Mouse (Mus musculus): ENCODE results near the gene Col4a2.
"Not testable (repeated sequence)": the region's sequence is repeated elsewhere in the genome, so short reads cannot be mapped to it uniquely, and the experiment has no call there.

The Col4a2 gene

DNA sequence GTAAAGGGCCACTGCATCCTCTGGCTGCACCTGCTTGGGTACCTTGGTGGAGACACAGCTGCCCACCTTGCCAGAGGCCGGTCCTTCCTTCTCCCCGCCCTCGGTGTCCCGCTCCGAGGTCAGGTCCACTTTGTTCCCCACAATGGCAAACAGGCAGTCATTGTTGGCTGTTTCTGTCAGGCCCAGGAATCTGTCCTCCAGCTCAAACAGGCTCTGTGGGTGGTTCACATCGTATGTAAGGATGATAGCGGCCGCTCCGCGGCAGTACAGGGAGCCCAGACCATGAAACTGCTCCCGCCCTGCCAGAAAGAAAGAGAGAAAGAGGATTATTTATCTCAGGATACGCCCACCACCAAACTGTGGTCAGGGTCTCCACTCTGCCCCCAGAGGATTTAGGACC lies 141.6 kb downstream of the Col4a2 start:
- intact Hi-C loops (cut with DNase I), result no loop called here

DNA sequence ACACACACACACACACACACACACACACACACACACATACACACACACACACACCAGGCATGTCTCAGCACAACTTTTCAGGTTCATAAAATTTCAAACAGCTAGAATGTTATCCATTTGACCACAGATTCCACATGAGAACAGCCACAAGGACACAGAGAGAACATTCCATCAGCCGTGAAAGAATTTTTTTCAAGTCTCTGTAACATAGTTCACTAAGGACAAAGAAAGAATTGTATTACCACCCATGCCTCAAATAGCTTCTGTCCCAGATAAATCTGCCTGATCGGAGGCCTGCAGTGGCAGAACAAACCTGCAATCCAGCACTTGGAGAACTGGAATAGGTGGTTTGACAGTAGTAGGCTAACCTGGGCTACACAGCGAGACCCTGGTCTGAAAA lies 144.7 kb downstream of the Col4a2 start:
- intact Hi-C loops (cut with DNase I), result no loop called here

DNA sequence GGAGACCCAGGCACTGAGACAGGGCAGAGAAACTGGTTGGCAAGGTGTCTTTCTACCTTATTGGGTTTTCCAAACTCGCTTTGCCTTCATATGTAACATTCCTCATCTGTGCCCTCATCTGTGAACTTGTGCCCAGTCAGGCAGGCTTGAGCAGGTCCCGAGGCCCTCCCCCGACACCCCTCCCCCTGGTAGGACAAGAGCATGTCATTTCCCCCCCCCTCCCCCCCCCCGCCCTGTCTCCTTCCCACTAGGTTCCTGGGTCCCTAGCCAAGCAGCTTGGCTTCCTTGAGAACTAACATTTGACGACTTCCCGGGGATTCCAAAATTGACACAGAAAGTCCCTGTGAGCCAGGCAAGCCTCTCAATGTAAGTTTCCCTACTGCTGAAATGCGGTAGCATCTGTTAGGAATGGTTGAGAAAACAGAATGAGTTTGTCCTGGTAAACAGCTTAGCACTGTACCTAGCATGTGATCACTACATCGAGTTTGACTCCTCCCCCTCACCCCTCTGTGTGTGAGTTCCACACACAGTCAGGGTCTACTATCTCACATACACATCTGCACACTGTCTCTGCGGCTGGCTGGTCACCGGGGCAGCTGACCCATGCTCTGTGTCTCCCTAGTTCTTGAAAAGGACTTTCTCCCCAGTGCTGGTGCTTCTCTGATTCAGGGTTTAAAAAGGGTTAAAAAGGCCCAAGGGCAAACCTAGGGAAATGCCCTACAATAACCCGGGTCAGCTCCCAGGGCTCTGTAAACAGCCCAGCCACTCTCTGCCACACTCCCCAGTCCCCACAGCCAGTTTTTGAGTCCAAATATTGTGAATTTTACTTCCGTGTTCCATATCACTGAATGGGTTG lies 145.6 kb downstream of the Col4a2 start:
- intact Hi-C loops (cut with DNase I), result no loop called here

DNA sequence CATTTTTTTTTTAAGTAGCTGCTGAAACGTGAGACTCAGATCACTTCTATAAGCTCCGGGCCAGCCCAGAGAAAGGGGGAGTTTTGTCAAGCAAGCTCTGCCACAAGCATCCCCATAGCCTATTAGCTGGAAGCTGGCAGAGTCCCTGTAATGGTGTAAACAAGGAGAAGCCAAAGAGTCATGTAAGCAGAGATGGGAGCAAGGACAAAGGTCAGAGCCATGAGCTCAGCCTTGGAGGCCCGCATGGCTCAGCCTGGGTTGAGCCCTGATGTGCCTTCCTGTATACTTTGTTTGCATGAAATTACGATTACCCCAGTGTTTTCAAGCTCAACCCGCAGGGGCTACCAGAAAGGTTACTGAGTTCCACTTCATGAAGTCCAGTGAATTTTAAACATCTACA lies 146.4 kb downstream of the Col4a2 start:
- intact Hi-C loops (cut with DNase I), result no loop called here

DNA sequence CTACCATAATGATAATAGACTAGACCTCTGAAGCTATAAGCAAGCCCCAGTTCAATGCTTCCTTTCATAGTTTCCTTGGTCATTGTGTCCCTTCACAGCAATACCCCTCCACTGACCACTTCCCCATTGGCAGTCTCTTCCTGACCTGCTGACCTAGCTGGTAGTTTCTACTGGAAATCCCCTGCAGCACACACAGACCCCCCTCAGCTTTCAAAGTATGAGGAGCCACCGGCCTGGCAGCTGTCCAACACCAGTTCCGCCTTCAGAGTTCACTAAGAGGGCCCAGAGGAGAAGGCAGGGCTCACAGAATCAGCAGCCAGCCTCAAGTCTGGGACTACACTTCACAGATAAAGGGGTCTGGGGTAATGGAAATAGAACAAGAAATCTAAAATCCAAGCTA lies 148.3 kb downstream of the Col4a2 start:
- intact Hi-C loops (cut with DNase I), result no loop called here

DNA sequence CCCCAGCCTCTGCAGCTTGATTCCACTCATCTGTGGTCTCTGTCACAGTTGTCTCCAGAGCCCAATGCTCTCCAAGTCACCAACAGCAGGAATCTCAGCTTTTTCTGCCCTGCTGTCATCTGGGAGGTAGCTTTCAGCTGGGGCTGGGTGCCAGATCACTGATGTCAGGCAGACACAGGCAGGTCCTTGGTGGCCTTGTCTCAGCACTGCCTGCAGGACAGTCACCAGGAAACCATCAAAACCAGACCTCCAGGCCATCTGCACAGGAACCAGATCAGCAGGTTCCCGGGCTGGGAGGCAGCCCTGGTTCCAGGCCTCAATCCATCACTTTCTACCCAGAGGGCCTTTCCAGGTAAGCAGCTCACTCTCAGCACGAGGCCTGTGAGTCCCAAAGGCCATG lies 149.2 kb downstream of the Col4a2 start:
- intact Hi-C loops (cut with DNase I), result no loop called here

DNA sequence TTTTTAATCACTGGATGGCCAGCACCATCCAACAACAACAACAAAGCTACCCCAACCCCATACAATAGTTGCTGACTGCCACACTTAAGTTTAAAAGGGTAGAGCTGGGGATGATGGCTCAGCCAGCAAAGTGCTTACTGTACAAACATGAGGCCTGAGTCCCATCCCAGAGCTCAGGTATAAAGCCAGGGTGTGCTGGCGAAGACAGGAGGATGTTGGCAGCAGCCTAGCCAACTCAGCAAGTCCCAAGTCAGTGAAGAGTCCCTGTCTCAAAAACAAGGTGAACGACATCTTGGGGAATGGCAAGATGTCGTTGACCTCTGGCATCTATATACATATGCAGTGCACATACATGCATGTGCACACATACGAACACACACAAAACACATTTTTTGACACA lies 150.0 kb downstream of the Col4a2 start:
- intact Hi-C loops (cut with DNase I), result no loop called here

DNA sequence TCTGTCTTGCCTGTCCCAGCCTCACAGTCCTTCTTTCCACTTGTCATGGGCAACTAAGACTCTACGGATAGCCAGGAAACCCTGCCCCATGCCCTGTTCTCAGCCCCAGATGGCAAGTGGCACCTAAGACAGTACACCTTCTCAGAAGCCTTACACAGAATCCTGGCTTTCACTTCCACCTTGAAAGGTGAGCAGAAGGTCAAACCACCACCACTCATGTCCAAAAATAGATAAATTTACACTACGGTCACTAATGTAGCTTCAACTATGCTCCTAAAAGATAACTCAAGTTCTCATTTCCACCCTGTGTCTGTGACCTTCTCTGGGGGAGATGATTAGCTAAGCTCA lies 150.9 kb downstream of the Col4a2 start:
- intact Hi-C loops (cut with DNase I), result no loop called here

DNA sequence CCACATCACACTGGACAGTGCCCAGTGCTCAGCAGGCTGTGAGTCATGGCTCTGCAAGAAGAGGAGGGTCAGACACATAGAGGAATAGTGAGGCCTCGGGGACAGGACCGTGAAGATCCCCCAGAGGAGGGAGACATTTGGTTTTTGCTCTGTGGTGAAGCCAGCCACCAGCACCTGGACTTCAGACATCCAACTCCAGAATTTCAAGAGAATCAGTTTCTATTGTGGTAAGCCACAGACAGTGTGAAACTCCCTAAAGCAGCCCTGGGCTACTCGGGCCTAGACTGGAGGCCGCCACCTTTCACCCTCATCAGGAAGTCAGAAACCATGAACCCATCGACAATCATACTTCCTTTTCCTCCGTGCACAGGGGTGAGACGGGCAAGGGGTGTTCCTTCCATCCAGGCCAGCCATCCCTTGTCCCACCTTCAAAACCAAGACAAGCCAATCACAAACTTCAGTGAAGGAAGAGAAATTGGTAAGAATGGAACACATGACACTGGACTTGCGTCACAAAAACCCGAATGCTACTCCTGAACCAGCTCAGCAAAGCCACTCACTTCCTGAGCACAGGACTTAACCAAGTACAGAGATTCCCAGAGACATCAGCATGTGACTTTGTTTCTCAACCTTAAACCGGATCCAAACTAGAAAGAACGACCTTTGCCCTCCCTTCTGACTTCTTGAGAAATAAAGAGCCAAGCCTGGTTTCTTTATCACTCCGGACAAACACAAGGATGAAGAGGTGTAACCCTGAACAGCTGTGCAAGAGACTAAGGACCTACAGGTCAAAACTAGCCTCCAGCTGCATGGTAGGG lies 151.5 kb downstream of the Col4a2 start:
- intact Hi-C loops (cut with DNase I), result no loop called here

DNA sequence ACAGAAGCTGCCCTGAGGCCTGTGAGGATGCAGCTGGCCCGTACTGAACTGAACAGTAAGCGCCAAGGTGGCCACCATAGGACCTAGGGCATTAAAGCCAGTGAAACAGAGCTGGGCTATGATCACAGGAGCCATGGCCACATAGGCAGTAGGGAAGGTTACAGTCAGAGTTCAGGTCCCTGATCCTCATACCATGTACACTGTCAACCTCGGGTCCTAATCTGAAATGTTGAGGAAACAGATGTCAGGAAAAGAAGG lies 152.0 kb downstream of the Col4a2 start:
- intact Hi-C loops (cut with DNase I), result no loop called here

DNA sequence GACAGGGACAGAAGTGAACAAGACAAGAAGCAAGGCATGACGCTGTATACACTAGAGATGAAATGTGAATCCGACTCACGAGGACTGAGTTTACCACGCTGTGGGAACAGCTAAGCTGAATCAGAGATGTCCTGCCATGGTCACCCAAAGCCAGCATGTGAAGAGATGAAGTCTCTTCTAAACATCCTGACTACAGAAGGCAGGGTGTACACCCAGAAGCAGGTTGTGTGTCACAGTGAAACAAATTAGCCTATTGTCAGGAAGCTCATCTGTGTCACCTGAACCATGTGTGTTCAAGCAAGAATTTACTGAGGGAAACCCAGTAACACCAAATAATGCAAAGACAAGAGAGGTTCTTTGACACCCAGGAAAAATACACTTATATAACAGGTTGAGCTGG lies 153.0 kb downstream of the Col4a2 start:
- intact Hi-C loops (cut with DNase I), result no loop called here

DNA sequence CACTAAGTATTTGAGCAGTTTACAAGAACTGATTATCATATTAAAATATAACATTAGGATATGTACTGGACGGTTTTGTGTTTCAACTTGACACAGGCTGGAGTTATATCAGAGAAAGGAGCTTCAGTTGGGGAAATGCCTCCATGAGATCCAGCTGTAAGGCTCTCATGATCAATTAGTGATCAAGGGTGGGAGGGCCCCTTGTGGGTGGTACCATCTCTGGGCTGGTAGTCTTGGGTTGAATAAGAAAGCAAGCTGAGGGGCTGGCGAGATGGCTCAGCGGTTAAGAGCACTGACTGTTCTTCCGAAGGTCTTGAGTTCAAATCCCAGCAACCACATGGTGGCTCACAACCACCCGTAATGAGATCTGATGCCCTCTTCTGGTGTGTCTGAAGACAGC lies 153.9 kb downstream of the Col4a2 start:
- intact Hi-C loops (cut with DNase I), result not testable (repeated sequence)

DNA sequence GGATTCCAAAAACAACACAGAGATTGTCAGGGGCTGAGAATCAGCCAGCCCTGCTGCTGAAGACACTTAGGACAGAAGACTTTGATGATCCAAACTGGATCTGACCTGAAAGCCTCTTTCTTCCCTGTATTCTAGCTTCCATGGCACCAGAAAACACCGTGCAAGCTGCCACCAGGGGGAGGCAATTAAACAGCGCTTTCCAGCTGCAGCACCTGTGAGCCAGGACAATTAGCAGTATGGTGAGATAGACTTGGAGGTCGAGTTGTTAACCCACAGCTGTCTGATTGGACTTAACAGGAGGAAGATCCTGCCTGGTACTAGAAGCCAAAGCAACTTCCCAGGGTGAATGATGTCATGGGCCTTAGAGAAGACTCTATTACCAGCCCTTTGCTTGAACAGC lies 156.5 kb downstream of the Col4a2 start:
- intact Hi-C loops (cut with DNase I), result no loop called here

DNA sequence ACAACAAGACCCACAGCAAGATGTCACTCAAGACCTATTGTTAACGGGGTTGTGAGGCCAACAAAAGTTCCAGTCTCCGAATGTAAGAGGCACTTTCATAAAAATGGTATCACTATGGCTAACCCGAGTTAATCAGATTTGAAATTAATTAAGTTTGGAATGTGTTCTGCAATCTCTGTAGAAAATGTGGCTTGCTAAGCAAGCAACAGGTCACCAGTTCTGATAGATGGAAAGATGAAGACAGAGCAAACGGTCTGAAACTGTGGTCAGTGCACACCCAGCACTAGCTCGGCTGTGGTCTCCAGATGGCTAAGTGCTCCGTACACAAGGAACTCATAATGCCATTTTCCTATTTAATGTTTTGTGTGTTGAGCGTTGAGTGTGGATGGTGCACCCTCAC lies 158.1 kb downstream of the Col4a2 start:
- intact Hi-C loops (cut with DNase I), result no loop called here

DNA sequence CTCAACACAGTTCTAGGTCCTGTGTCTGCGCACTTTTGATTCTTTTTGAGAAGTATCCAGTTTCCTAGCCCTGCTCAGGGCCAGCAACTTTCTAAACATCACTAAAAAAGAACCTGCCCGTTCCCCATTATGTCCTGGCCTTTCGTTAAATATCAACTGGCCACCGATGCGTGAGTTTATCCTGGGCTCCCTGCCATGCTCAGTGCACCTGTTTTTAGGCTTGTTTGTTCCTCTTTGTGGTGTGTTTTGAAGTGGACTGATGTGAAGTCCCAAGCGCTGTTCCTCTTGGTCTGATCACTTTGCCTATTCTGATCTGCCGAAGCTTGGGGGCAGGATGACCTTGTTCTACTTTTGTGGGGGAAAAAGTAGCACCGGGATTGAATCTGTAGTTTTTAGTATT lies 158.7 kb downstream of the Col4a2 start:
- intact Hi-C loops (cut with DNase I), result no loop called here

DNA sequence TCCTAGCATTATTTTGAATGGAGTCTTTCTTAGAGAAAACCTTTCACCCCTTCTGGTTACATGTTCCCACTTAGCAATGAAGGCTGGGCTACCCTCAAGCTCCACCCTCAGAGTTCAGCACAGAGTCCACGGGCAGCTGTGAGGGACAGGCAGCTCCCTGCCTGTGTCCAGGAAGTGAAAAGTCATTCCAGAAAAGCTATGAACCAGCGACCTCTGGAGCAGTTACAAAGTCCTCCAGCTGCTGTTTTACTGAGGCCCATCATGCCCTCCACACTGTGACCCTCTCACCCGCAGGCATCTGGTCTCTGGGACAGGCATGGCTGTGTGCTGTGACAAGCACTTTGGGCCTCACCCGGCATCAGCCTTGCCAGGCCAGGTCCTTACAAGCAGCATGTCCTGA lies 160.5 kb downstream of the Col4a2 start:
- intact Hi-C loops (cut with DNase I), result no loop called here

DNA sequence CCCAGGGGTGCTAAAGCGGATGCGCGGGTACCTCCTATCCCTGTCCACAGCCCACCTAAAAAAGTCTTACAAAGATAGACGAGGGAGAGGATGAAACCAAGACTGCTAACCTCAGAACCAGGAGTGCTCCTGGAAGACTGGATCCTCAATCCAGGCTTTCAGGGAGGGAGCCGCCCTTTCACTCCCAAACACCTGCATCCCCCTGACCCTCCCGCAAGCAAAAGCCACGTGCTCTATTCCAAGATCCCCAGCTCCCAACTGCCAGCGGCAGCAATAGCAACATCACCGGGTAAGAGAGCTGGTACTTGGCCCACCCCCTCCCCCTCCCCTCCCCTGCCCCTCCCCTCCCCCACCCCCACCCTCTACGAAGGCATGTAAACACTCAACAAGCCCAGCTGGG lies 162.8 kb downstream of the Col4a2 start:
- intact Hi-C loops (cut with DNase I), result no loop called here

DNA sequence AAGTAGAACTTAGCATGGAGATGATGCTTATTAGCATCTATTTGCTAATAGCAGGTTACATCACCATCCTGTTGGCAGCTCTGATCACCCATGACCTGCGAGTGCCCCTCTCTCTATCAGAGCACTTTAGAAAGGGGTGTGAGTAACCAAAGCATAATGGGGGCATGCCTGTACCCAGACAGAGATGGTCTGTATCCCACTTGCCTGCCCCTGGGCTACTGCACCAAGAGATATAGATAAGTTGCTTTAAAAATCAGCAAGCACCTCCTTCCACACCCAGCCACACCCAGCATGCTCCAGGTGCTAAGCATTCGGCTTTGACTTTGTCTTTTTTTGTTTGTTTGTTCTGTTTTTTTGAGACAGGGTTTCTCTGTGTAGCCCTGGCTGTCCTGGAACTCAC lies 163.3 kb downstream of the Col4a2 start:
- intact Hi-C loops (cut with DNase I), result no loop called here

DNA sequence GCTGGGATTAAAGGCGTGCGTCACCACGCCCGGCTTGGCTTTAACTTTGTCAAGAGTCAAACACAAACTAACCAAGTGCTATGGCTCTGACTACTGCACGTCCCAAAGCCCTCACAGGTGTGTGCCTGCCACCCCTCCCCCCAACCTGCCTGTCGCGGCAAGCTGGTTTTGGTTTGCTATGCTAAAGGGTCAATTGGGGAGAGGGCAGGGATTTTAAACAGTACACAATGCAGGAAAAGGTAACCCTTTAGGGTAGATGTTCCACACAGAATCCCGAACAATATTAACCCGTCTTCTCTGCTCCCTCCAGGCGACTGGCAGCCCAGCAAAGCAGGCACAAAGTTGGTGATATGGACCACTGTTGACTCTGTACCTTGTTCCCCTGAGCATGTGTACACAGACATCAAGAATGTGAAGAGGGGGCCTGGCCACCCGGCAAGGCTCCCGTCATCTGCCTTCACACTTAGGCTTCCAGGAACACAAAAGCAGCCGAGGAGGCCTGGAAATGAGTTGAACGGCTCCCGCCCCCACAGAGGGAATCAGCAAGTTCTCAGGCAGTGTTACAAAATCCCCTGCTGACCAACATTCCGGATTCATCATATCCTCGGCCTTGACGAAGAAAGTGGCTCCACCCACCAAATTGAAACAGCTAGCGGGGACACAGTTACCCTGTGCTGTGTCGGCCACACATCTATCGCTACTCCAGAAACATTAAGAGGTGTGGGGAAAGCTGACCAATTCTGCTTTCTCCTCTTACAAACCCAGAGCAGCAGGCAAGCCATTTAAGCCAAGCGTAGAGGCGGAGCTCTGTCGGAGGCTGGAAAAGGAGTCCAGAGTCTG lies 164.0 kb downstream of the Col4a2 start:
- intact Hi-C loops (cut with DNase I), result no loop called here

DNA sequence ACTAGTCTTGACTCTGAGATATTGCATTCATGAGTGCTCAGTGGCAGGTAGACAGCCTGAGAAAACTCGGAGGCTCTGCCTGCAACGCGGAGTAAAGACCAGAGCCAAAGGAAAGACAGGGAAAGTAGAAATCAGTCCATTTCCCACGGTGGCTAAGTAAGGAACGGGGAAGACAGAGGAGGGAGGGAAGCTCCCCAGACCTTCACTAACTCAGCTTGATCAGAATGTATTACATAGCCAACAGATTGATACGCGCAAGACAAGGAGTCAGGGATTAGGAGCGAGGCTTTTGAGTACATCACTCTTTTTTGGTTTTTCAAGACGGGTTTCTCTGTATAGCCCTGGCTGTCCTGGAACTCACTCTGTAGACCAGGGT lies 164.6 kb downstream of the Col4a2 start:
- intact Hi-C loops (cut with DNase I), result no loop called here

DNA sequence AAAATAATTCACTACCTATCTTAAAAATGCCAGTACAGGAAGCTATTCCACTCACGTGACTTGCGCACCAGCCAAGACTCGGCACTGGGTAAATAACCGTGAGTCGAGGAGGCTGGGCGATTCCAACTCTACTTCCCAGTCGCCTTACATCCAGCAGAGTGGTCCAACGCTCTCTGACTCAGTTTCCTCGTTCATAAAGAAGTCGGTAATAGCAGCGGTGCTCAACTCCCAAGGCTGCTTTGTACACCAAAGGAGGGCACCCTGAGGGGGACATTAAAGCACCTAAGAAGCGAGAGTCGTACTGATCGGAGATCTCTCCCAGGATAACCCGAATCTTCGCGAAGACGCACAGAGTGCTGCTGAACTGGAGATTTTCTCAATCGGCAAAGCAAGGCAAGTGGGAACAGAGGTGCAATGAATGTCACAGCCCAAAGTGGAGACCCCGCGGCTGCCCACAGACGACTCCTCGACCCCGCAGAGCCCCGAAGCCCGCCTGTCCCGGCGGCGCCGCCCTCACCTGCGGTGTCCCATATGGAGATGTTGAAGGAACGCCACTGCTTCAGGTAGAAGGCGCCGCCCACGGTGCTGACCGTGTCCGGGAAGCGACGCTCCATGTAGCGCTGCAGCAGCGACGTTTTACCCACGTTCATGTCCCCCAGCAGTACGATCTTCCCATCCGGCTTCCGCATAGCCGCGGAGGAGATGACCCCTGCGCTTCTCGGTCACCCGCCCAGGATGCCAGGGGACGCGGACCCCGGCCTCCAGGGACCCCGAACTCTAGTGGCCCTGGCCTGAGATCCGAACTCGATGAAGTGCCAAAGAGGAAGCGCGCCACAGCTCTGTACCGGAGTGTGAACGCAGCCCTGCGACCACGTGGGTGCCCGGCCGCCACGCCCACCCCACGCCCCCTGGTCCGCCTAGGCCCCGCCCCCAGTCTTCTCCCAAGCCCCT lies 165.5 kb downstream of the Col4a2 start, which contains the start of gene Rab20:
TSS of gene Rab20 (minus strand) at position 900 of the 951 bp plus-strand sequence.
- intact Hi-C loops (cut with DNase I), result no loop called here

Data from adrenal gland (tissue).